Mouse (Mus musculus) cerebellum, adult 9-10 months (tissue): ENCODE measurements around the gene Prokr1.

ENCODE experiments used
- DNase-seq: peaks from one replicate; pipeline ENCODE4 v3.0.0; 2022

The Prokr1 gene

DNA sequence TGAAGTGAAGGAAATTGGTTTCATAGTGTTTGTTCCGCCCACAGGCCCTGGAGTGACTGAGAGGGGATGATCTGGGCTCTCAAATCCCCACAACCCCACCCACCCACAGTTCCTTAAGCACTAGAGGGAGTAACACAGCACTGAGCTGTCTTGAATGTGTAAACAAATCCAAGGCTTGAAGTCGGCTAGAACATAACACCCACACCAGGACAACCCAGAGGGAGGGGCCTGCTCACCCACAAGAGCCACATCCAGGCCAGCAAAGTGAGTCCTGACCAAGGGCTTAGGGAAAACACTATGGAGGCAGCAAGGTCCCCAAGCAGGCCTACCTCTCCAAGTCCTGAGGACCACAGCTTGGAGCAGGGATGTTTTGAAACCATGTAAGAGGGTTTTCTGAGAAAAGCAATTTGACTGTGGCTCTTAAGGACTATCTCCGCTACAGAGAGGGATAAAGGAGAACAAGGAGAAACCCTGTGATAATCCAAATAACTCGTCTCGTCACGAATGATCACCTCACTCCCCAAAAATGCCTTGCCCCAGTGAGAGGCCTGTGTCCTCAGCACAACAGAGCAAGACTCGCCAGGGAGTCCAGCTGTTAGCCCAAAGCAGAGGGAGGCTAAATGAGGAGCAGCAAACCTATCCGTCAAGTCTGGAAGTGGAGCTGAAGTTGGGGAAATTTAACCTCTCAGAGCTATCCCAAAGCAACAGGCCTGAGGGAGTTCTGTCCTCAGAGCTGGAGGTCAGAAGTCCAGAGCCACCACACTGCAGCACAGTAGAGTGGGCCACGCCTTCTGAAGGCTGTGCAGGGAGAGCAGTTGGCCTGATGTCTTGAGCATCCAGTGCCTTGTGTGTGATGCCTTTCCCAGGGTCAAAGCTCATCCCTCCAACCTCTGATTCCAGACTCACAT lies 22.6 kb downstream of the Prokr1 start:
- DNase-seq: no peak

- DNase-seq: no peak
Measured at GRCm38 (mm10) chr6:87565166-87565565, 25.4 kb downstream of the Prokr1 start.

DNA sequence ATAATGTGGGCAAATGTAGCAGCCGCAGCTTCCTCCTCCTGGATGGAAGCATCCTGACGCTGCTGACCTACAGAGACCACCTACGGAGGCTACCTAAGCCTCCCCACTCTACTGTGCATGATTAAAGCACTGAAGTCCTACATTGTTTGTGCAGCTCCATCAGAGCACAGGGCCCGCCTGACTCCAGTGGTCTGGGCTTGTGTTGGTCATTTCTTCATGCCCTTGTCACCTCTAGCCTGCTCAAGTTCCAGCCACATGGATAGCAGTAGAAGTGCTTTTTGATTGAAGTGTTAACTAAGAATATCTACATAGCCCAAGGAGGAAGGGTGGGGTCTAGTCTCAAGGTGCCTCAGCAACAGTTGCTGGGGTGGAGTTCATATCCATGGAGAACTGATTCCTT lies 26.2 kb downstream of the Prokr1 start:
- DNase-seq: no peak

DNA sequence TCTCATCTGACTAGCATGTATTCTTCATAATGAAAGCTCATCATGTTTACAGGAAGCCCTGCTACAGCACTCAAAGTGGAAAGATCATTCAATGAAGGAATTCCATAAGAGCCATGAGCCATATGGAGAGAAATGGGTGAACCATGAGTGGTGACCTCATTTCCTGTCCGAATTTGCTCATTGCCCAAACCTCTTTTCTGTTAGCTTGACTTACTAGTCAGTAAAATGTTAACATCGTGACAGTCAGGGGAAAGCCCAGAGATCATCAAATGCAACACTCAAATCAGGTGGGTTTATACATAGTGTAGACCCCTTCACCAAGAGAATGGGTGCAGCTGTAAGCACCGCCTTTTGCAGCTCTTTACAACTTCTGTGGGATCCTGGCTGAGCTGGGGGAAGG lies 36.8 kb downstream of the Prokr1 start:
- DNase-seq: no peak

DNA sequence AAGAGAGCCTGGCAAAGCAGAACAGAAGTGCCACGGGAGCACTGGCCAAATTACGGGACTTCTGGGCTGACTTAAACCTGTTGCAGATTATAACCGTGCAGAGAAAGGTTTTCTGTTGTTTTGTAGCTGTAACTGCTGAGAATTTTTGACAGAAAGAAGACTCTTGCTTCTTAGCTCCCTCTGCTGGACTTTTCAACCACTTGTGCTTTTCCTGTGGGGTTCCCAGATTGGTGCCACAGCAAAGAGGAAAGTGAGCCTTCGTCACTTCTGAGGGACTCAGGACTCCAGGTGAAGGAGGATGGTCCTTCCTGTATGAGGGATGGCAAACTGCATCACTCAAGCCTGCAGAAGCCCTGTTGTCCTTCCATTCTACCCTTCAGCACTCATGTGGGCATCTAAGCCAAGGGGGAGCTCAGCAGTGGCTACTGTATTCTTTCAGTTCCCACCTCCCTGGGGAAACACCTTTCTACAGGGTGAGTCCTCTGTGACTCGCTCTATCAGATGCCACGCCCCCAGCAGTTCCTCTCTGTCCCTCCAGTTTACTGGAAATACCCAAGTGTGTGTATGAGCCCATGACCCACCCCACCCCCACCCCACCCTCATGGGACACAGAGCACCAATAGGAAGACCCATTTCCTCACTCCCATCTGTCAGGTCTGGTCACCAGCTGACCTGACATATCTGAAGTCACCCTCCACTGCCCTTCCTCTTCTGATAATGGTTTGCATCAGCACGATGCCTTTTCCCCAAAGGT lies 38.3 kb downstream of the Prokr1 start:
- no peak for DNase-seq

- no peak for DNase-seq
Measured at GRCm38 (mm10) chr6:87547836-87548235, 42.7 kb downstream of the Prokr1 start.

DNA sequence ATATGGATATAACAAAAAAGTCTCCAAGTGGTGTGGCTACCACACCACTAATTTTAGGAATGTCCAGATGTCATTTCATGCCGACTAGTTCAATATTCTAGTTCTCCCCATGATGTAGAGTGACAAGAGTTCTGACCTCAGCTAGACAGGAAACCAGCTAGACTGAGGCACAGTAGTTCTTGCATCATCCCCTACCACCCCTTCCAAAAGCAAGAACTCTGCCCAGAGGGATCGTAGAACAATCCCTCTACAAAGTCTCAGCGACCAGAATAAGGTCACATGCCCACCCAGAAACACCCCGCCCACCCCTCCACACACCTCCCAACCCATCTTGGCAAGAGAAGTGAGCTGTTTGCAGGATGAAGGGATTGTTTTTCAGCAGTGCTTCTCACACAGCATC lies 43.1 kb downstream of the Prokr1 start:
- DNase-seq: no peak

DNA sequence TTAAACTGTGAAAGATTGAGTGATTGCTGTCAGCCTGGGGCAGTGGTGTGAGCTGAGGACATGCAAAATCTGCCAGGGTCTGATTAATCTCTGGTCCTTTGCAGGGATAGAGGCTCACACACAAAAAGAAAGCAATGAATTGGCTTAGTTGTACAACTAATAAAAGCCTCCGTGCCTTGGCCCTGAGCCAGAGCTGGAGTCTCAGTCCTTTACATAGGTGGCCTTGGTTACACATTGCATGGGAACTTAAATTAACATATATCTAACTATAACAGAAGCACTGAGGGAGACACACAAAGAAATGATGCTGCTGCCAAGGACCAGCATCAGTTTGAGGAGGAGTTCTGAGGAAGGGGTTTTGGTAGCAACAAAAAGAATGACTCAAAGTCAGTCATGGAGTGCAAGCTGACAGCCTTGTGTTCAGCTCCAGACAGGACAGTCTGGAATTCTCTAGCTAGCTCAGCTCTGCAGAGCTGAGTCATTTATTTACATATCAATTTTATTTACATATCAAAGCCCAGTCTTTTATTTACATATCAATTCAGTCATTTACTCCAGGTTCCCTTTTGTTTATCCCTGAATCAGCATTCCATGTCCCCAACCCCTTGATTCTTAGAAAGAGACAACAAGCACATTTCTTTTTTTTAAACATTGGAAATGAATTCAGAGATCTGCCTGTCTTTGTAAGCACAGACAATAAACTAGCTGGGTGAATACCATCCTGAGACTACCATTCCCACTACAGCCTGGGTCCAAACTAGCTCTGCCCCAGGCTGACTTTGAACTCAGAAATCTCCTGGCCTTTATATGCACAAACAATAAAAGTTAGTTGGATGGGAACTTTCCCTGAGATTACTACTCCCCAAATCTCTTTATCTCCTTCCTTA lies 45.0 kb downstream of the Prokr1 start:
- DNase-seq: no peak

- DNase-seq: no peak
Measured at GRCm38 (mm10) chr6:87542027-87542426, 48.5 kb downstream of the Prokr1 start.

- DNase-seq: no peak
Measured at GRCm38 (mm10) chr6:87541171-87541571, 49.4 kb downstream of the Prokr1 start.

GRCm38 (mm10) chr6:87538376-87539270 lies 51.9 kb downstream of the Prokr1 start:
- DNase-seq: no peak

- DNase-seq: no peak
Measured at GRCm38 (mm10) chr6:87537678-87538077, 52.9 kb downstream of the Prokr1 start.

- no peak for DNase-seq
Measured at GRCm38 (mm10) chr6:87536270-87536669, 54.3 kb downstream of the Prokr1 start.

DNA sequence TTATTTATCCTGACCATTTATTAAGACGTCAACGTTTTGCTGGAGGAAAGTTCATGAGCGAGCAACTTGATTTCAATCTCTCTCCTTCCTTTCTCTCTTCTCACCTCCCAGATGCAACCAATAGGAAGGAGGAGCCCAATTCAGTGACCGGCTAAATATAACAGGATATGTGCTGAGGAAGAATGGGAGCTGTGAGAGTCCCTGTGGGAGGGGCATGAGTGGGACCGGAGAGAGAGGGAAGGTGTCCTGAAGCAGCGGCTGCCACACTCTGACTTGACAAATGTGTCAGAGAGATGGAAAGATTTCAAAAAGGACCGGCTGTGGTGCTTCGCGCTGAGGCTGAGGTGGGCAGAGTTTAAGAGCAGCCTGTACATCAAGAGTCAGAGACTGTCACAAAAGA lies 54.9 kb downstream of the Prokr1 start:
- no peak for DNase-seq

DNA sequence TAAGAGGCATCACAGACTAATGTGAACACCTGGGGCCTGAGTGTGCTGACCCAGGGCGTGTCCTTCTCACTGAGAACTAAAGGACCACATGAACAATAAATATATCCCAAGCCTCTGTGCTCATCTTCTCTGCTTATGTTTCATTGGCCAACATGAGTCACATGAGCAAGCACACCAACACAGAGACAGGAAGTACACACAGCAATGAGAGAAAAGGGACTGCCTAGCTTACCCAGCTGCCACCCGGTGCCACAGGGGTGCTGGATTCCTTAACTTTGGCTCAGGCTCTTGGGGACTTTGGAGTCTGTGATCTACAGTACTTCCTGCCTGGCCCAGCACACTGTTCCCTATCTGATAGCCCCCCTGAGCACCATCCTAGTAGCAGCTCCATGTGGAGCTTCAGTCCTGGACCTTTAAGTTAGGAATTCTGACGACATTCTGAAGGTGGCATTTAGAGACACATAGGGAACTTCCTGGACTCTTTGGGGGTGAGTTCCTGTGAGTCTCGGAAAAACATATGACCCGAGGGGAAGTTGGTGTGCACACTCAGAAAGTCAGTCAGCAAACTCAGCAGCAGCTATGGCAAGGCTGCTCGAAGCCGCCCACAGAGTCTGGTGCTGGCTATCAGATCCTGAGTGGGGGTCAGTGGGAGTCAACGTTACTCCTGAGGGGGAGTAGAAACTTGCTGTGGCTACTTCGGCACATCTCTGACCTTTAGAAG lies 55.5 kb downstream of the Prokr1 start:
- DNase-seq: no peak

DNA sequence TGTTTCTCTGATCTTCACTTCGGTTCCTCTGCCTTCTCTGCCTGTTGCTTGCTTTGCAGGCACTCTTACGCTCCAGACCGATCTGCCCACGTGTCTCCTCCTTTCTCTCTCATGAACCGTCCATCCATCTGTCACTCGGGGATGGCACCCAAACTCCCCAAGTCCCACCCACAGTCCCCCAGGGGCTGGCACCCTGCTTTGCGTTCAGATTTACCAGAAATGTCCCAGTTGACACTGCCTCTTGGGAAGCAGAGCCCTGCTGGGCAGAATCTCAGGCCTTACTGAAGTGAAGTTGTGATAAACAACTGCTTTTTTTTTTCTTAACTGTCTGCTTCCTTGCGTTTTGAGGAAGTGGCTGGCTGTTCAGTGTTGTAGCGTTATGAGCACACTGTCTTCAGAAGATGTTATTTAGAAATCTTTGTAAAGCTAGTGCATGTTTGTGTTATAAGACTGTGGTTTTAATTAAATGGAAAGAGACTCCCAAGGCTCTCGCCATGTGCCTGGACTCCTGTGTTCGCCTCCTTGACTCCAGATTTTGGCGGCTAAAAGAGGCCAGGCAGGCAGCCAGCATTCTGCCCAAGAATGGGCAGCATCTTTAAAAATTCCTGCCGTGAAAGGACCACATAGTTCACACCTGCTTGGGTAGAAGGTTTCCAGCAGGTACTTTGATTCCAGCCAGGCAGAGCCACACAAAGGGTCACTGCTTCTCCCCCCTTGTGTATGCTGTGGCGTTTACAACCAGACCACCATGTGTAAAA lies 57.4 kb downstream of the Prokr1 start, which contains the start of gene Arhgap25:
Gene Arhgap25, minus strand, starts transcription at position 307 of the 758 bp plus-strand sequence.
- DNase-seq: no peak

DNA sequence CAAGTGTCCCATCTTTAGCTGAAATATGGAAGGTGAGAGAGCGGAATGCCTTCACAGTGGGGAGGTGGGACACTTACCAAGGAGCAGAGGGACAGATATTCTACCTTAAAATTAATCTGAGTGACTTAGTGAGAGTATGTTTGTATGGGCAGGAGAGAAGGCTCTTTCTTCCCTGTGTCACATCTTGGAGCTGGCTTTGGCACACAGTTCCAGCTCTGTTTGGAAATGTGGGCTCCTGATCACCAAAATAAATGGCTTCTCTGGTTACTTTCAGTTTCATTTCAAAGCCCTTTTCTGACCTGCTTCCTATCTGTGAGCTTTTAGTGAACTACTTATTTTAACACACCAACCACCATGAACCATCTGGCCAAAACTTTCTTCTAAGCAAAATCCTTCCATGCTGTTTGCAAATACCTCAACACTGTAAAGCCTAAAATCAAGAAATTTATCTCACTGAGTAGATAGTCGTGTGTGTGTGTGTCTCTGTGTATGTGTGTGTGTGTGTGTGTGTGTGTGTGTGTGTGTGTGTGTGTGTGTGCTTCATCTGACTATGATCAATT lies 59.0 kb downstream of the Prokr1 start:
- no peak for DNase-seq

DNA sequence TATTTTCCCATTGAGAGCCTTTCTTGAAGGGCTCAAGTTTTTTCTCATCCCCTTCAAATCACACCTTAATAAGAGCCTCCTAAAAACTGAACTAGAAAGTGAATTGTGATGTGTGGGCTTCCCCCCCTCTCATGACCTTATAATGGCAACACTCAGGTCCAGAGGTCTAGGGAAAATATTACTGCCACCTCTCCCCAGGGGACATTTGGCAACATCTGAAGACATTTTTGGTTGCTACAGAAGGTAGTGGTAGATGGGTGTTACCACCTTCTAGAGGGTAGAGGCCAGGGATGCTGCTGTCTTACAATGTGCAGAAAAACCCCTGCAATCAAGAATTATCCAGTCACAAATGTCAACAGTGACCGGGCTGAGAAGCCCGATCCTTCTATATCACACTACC lies 60.2 kb downstream of the Prokr1 start:
- DNase-seq: no peak
